Mouse (Mus musculus): ENCODE data around the gene Eif1ad. TPM values are rescaled to one million over a fixed set of nuclear protein-coding genes. Genes with fewer than 3 reads are reported as not detected.

Gene Eif1ad
- polyA plus RNA-seq, 1 experiment from 2014 or later: 68.1 TPM

- 92% methylated on average over 6 of the region's 6 CpGs for WGBS
- H3K36me3 ChIP-seq (ENCODE audit: control insufficient read depth, insufficient read depth, low read length): 0 out of 2 replicates have a peak, but pooled peaks cover 8% of the 10 kb centered on the region
Measured at GRCm38 (mm10) chr19:5420579-5420978, 54.0 kb downstream of the Eif1ad start.

More at GRCm38 (mm10) chr19:5420579-5420978, 54.0 kb downstream of the Eif1ad start:
- no peak for ATAC-seq (ENCODE audit: low FRiP score)
- H3K27ac ChIP-seq (ENCODE audit: low read depth, low read length): no peak overlapping the region
- no peak overlapping the region for H3K4me2 ChIP-seq
- DNase-seq (ENCODE audit: low spot score, missing footprints): no peak
- no peaks in the 10 kb centered on the region for H3K9me3 ChIP-seq (ENCODE audit: control insufficient read depth, low read length)
- no peak overlapping the region for H3K9ac ChIP-seq (ENCODE audit: low read length)
- H3K4me1 ChIP-seq (ENCODE audit: control insufficient read depth, insufficient read depth, low read length): peaks cover 12% of the 10 kb centered on the region
- H3K4me3 ChIP-seq (ENCODE audit: low read depth, low read length): no peak overlapping the region
- no peaks in the 10 kb centered on the region for H3K27me3 ChIP-seq (ENCODE audit: control insufficient read depth, insufficient read depth, low read length)

Other genes with a start within 250 kb of the Eif1ad start
- 24.4 and 25.0 TPM in 2 replicates for gene Klc2, start 248.2 kb upstream of the Eif1ad start, polyA plus RNA-seq (2014; fragmentation: Nextera tagmentation; extraction: Ambion mirVana)
- 24.8 and 26.1 TPM in 2 replicates for gene Pacs1, start 93.6 kb upstream of the Eif1ad start, polyA plus RNA-seq (2014; fragmentation: Nextera tagmentation; extraction: Ambion mirVana)
- 377 and 399 TPM in 2 replicates for gene Sf3b2, start 71.3 kb upstream of the Eif1ad start, polyA plus RNA-seq (2014; fragmentation: Nextera tagmentation; extraction: Ambion mirVana)
- gene Gal3st3, start 68.4 kb upstream of the Eif1ad start, polyA plus RNA-seq (2014; fragmentation: Nextera tagmentation; extraction: Ambion mirVana): 15.6 TPM in 2 replicates
- not detected in 2 replicates for gene Catsper1, start 31.0 kb upstream of the Eif1ad start, polyA plus RNA-seq (2014; fragmentation: Nextera tagmentation; extraction: Ambion mirVana)
- 1.0 and 2.1 TPM in 2 replicates for gene Cst6, start 17.2 kb upstream of the Eif1ad start, polyA plus RNA-seq (2014; fragmentation: Nextera tagmentation; extraction: Ambion mirVana)
- gene Banf1, start 427 bp downstream of the Eif1ad start, polyA plus RNA-seq (2014; fragmentation: Nextera tagmentation; extraction: Ambion mirVana): 477 and 512 TPM in 2 replicates
- gene Sart1, start 22.0 kb downstream of the Eif1ad start, polyA plus RNA-seq (2014; fragmentation: Nextera tagmentation; extraction: Ambion mirVana): 74.0 and 81.0 TPM in 2 replicates
- gene Tsga10ip, start 35.8 kb downstream of the Eif1ad start, polyA plus RNA-seq (2014; fragmentation: Nextera tagmentation; extraction: Ambion mirVana): not detected in 2 replicates
- gene Drap1, start 58.2 kb downstream of the Eif1ad start, polyA plus RNA-seq (2014; fragmentation: Nextera tagmentation; extraction: Ambion mirVana): 187 and 204 TPM in 2 replicates
- 31.6 and 33.1 TPM in 2 replicates for gene AI837181, start 58.4 kb downstream of the Eif1ad start, polyA plus RNA-seq (2014; fragmentation: Nextera tagmentation; extraction: Ambion mirVana)
- not detected in 2 replicates for gene Fosl1, start 80.8 kb downstream of the Eif1ad start, polyA plus RNA-seq (2014; fragmentation: Nextera tagmentation; extraction: Ambion mirVana)
- gene Ccdc85b, start 91.2 kb downstream of the Eif1ad start, polyA plus RNA-seq (2014; fragmentation: Nextera tagmentation; extraction: Ambion mirVana): 6.9 and 7.8 TPM in 2 replicates
- 98.3 and 103 TPM in 2 replicates for gene Fibp, start 93.9 kb downstream of the Eif1ad start, polyA plus RNA-seq (2014; fragmentation: Nextera tagmentation; extraction: Ambion mirVana)
- 2.4 and 3.0 TPM in 2 replicates for gene Ctsw, start 101.8 kb downstream of the Eif1ad start, polyA plus RNA-seq (2014; fragmentation: Nextera tagmentation; extraction: Ambion mirVana)
- 52.7 and 54.7 TPM in 2 replicates for gene Efemp2, start 107.2 kb downstream of the Eif1ad start, polyA plus RNA-seq (2014; fragmentation: Nextera tagmentation; extraction: Ambion mirVana)
- gene Mus81, start 121.7 kb downstream of the Eif1ad start, polyA plus RNA-seq (2014; fragmentation: Nextera tagmentation; extraction: Ambion mirVana): 38.4 TPM in 2 replicates
- gene Cfl1, start 123.7 kb downstream of the Eif1ad start, polyA plus RNA-seq (2014; fragmentation: Nextera tagmentation; extraction: Ambion mirVana): 3,750 and 3,786 TPM in 2 replicates
- not detected in 2 replicates for gene 1700020D05Rik, start 137.0 kb downstream of the Eif1ad start, polyA plus RNA-seq (2014; fragmentation: Nextera tagmentation; extraction: Ambion mirVana)
- gene Snx32, start 143.8 kb downstream of the Eif1ad start, polyA plus RNA-seq (2014; fragmentation: Nextera tagmentation; extraction: Ambion mirVana): 17.9 and 20.3 TPM in 2 replicates
- 0.18 TPM in 1 of 2 replicates, not detected in the other for gene Ovol1, start 193.9 kb downstream of the Eif1ad start, polyA plus RNA-seq (2014; fragmentation: Nextera tagmentation; extraction: Ambion mirVana)
- 1.0 and 1.5 TPM in 2 replicates for gene Ap5b1, start 201.3 kb downstream of the Eif1ad start, polyA plus RNA-seq (2014; fragmentation: Nextera tagmentation; extraction: Ambion mirVana)
- gene Rnaseh2c, start 235.1 kb downstream of the Eif1ad start, polyA plus RNA-seq (2014; fragmentation: Nextera tagmentation; extraction: Ambion mirVana): 157 and 173 TPM in 2 replicates
- 36.9 and 40.0 TPM in 2 replicates for gene Kat5, start 243.5 kb downstream of the Eif1ad start, polyA plus RNA-seq (2014; fragmentation: Nextera tagmentation; extraction: Ambion mirVana)

Data from midbrain, embryonic 11.5 days (tissue).